Mouse (Mus musculus) mouse trophoblast stem cell (cell line): ENCODE measurements around the gene Ms4a5.
"Not testable (repeated sequence)": the region's sequence is repeated elsewhere in the genome, so short reads cannot be mapped to it uniquely, and the experiment has no call there.

ENCODE experiments used
- in situ Hi-C, 2 experiments: fragments of 300-500 bp; cut with MseI, MboI; formaldehyde crosslinking; loops; 2 replicates in 1 of 2; 3 replicates in 1 of 2; pipeline ENCODE4 v1.15.1; 2025

The Ms4a5 gene

DNA sequence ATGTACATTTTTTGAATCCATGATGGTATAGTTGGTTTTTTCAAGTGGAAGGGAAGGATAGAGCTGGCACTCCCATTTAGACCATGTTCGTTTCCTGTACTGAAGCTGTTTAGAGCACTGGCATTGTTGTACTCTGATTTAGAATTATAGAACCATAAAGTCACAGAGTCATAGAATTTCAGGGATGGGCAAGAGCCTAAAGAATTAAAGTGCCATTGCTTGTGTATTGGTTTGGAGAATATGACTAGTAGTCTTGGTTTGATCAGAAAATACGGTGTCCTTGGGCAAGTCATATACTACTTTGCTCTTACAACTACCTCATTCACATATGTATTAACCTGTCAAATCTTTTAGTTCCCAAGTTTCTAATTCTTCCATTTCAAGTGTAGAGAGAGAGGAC is at the start of gene Ms4a5:
Ms4a5 (minus strand) TSS at position 101 of the 400 bp plus-strand sequence.
- in situ Hi-C loops: no loop called here

- in situ Hi-C loops: no loop called here
Observed at GRCm38 (mm10) chr19:11321123-11321522, 37.5 kb upstream of the Ms4a5 start.

DNA sequence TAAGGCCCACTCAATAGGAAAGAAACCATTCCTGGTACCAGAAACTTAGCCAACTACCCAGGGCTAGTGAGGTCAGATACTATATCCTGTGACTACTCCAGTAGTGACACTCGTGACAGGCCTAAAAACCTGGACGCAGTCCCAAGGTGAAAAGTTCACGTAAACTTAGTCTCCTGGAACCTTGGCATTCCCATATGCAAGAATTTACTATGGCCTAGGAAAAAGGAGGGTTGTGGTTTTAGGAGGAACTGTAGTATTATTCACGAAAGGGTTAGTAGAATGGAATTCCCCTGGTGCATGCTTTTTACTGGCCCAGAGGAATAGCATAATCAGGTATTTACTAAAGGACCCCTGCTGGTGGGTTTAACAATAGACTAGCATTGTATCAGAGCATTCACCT is 33.1 kb upstream of the Ms4a5 start:
- in situ Hi-C loops: loop anchor here in 1 of 2 experiments (5.0 kb wide), 1 partner anchor 39 kb away; no protein-coding TSS in a partner anchor

DNA sequence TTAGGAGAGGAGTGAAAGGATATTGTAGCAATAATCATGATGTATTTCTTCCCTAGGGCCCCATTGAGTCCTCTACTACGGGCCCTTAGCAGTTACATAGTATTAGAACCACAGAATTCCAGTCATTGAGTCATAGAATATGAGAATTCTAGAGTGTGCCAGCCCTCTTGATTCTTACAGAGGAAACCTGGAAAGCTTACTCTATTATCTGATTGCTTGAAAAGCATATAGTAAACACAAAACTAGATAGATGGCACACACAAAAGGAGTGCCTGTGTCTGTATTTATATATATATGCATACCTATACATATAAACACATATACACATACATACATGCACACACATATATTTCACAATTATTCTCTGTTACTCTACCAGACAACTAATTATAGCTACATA is 30.7 kb upstream of the Ms4a5 start, which contains the start of gene Ms4a14:
Ms4a14 (minus strand) TSS at position 101 of the 400 bp plus-strand sequence.
- in situ Hi-C loops: no loop called here

GRCm38 (mm10) chr19:11308888-11309287 is 25.2 kb upstream of the Ms4a5 start:
- in situ Hi-C loops: no loop called here

- in situ Hi-C loops: not testable (repeated sequence)
Observed at GRCm38 (mm10) chr19:11299529-11299928, 15.9 kb upstream of the Ms4a5 start.

GRCm38 (mm10) chr19:11298939-11299338 is 15.3 kb upstream of the Ms4a5 start:
- in situ Hi-C loops: no loop called here

DNA sequence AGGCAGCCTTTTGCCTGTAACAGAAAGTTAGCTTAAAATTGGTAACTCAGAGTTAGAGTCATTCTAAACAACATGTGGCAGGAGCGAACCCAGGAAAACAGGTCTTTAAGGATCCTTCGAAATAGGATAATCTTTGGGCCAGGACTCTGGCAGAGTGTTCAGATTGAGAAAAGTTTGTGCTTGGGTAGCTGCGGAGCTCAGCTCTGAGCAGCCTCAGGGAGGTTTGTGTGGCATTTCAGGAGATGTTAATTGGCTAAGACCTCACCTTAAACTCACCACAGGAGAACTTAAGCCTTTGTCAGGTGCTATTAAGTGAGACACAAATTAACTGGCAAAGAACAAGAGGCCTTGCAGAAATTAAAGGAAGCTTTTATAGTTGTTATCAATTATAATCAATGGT is 9.9 kb upstream of the Ms4a5 start:
- in situ Hi-C loops: not testable (repeated sequence)

- in situ Hi-C loops: no loop called here
Observed at GRCm38 (mm10) chr19:11292990-11293389, 9.3 kb upstream of the Ms4a5 start.

GRCm38 (mm10) chr19:11280223-11280622 is 3.5 kb downstream of the Ms4a5 start:
- in situ Hi-C loops: no loop called here

DNA sequence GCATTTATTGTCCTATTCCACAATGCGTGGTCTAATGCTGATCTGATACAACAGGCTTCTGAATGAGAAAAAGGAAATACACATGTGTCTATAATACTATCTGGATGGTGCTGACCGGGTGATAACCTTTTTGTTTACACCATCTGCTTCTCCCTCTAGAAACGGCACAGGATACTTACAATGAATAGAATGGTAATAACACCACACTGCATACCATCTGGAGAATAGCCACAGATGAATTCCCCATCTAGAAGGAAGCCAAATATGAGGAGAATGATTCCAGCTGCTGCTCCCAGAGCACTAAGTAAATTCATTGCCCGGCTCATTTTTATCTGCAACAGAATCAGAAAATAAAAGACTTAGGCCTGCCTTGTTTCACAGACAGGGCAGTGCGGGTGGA is 7.2 kb downstream of the Ms4a5 start:
- in situ Hi-C loops: loop anchor here in 1 of 2 experiments (5.0 kb wide), 1 partner anchor 41 kb away; no protein-coding TSS in a partner anchor

GRCm38 (mm10) chr19:11266956-11267355 is 16.7 kb downstream of the Ms4a5 start:
- in situ Hi-C loops: no loop called here

GRCm38 (mm10) chr19:11266052-11266845 is 17.4 kb downstream of the Ms4a5 start, which contains the start of gene Ms4a1:
Gene Ms4a1 (minus strand): TSS chr19:11266241.
- in situ Hi-C loops: no loop called here

GRCm38 (mm10) chr19:11264602-11265185 is 19.0 kb downstream of the Ms4a5 start:
- in situ Hi-C loops: no loop called here

DNA sequence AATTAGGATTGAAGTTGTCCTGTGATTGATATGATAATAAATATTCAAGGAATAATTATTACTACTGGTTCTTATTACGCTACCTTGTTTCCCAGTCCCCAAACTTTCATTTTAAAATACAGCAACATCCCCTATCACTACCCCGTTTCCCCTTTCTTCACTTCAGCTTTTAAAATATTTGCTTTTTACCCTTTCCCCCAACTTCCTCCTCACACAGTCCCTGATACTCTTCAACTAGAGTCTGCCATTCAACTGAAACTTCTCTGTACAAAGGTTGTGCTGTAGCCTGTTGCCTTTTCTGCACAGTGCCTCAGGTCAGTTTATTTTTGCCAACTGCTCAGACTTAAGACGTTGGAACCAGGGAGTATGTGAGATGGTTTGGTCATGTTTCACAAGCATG is 20.1 kb downstream of the Ms4a5 start:
- in situ Hi-C loops: no loop called here

GRCm38 (mm10) chr19:11262932-11263331 is 20.7 kb downstream of the Ms4a5 start:
- in situ Hi-C loops: not testable (repeated sequence)

DNA sequence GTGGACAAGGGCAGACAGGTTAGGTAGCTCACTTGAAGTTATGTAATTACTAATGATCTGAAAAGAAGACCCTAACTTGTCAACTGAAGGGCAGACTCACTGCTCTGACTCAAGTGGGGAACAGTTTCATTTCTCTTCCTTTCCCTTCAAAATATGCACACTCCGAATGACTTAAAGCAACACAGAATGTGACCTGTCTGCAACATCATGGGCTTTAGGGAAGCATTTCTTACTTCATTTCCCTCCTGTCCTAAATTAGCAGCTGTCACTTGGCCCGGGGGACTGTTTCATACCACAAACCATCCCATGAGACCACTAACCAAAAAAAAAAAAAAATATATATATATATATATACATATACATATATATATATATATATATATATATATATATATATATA is 22.2 kb downstream of the Ms4a5 start:
- in situ Hi-C loops: no loop called here

- in situ Hi-C loops: no loop called here
Observed at GRCm38 (mm10) chr19:11244230-11244629, 39.4 kb downstream of the Ms4a5 start.

DNA sequence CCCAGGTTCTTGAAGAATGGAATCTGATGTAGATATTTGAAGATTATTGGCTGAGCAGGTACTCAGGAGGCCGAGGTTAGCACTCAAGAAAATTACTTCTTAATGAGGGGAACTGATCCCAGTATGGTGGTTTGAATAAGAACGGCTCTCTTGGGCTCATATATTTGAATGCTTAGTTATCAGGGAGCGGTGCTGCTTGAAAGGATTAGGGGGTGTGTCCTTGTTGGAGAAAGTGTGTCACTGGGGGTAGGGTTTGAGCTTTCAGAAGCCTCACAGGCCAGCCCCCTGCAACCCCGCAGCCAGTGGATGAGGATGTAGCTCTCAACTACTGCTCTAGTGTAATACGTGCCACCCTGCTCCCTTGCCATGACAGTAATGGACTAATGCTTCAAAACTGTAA is 41.1 kb downstream of the Ms4a5 start:
- in situ Hi-C loops: no loop called here

GRCm38 (mm10) chr19:11235820-11236219 is 47.9 kb downstream of the Ms4a5 start:
- in situ Hi-C loops: no loop called here

- in situ Hi-C loops: no loop called here
Observed at GRCm38 (mm10) chr19:11234921-11235735, 48.5 kb downstream of the Ms4a5 start.

DNA sequence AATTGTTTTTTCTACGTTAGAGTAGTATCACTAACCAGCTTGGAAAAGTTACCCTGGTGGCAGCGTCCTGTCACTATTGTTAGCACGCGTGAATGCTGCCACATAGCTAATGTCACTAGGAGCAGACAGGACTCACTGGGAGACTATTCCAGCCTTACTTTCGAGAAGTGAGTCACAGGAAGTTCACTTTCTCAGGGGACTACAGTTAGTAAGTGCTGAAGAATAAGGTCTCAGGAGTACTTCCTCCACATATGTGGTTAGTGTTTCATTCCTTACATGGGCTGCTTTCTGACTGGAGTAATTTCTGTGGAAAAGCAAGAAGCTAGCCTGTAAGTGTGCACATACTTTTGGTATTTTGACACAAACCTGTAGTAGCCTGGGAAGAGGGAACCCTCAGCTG is 49.4 kb downstream of the Ms4a5 start:
- in situ Hi-C loops: no loop called here
